Mouse (Mus musculus): ENCODE data around the gene Hist1h2bl. TPM values are rescaled to one million over a fixed set of nuclear protein-coding genes. Genes with fewer than 3 reads are reported as not detected.
"Not testable (repeated sequence)": the region's sequence is repeated elsewhere in the genome, so short reads cannot be mapped to it uniquely, and the experiment has no call there.

Gene Hist1h2bl
- polyA plus RNA-seq, 1 experiment = 18.0 TPM

- peak; percentile 29 to 84 for DNase-seq (ENCODE audit: low read depth in 1 of 2, low spot score in 2 of 2)
- H3K27me3 ChIP-seq (ENCODE audit: control insufficient read depth, insufficient read depth, low read length); H3K4me1 ChIP-seq (ENCODE audit: control insufficient read depth, insufficient read depth, insufficient read length); H3K36me3 ChIP-seq (ENCODE audit: control insufficient read depth, insufficient read depth, low read length): not testable (repeated sequence)
- Histone ChIP-seq H3K4me3 (ENCODE audit: extremely low read depth, insufficient read depth, insufficient read length) (peak within 1 kb of the TSS; percentile 66), H3K27ac (ENCODE audit: insufficient read depth, low read length) (peak within 1 kb of the TSS; percentile 85)
- under 1% methylated on average over 37 of the region's 37 CpGs for WGBS
- peak; percentile 37 for TF ChIP-seq POLR2A (IDR thresholded peaks at IDR 0.05; ENCODE audit: low read depth, low read length)
Observed at GRCm38 (mm10) chr13:21721757-21722372, 5.9 kb upstream of the Hist1h2bl start, which contains the start of gene Hist1h2bm. Hist1h2bm (plus strand) TSS chr13:21722044.

- Histone ChIP-seq H3K27ac (ENCODE audit: insufficient read depth, low read length) (peak overlapping the region; percentile 85), H3K4me3 (ENCODE audit: extremely low read depth, insufficient read depth, insufficient read length) (peak overlapping the region; percentile 66)
- 2% methylated on average over 28 of the region's 44 CpGs for WGBS
- H3K27me3 ChIP-seq (ENCODE audit: control insufficient read depth, insufficient read depth, low read length); H3K4me1 ChIP-seq (ENCODE audit: control insufficient read depth, insufficient read depth, insufficient read length); DNase-seq (ENCODE audit: low read depth in 1 of 2, low spot score in 2 of 2); H3K36me3 ChIP-seq (ENCODE audit: control insufficient read depth, insufficient read depth, low read length): not testable (repeated sequence)
Observed at GRCm38 (mm10) chr13:21721107-21721756, 5.3 kb upstream of the Hist1h2bl start.

GRCm38 (mm10) chr13:21718381-21719080 lies 2.6 kb upstream of the Hist1h2bl start:
- H3K4me3 ChIP-seq (ENCODE audit: extremely low read depth, insufficient read depth, insufficient read length) = peak overlapping the region; percentile 27; the same call in 1 of the 2 replicates
- no peak overlapping the region for H3K27ac ChIP-seq (ENCODE audit: insufficient read depth, low read length)
- TF ChIP-seq POLR2A (IDR thresholded peaks at IDR 0.05; ENCODE audit: low read depth, low read length) (no peak), CTCF (IDR thresholded peaks at IDR 0.05; ENCODE audit: extremely low read depth, insufficient read depth, insufficient read length, insufficient replicate concordance) (no peak)
- H3K4me1 ChIP-seq (ENCODE audit: control insufficient read depth, insufficient read depth, insufficient read length) = peaks cover 9% of the 10 kb centered on the region
- H3K27me3 ChIP-seq (ENCODE audit: control insufficient read depth, insufficient read depth, low read length) = no peaks in the 10 kb centered on the region
- H3K36me3 ChIP-seq (ENCODE audit: control insufficient read depth, insufficient read depth, low read length) = no peaks in the 10 kb centered on the region
- WGBS = 69% methylated on average over 4 of the region's 4 CpGs
- DNase-seq (ENCODE audit: low read depth in 1 of 2, low spot score in 2 of 2) = no peak

DNA sequence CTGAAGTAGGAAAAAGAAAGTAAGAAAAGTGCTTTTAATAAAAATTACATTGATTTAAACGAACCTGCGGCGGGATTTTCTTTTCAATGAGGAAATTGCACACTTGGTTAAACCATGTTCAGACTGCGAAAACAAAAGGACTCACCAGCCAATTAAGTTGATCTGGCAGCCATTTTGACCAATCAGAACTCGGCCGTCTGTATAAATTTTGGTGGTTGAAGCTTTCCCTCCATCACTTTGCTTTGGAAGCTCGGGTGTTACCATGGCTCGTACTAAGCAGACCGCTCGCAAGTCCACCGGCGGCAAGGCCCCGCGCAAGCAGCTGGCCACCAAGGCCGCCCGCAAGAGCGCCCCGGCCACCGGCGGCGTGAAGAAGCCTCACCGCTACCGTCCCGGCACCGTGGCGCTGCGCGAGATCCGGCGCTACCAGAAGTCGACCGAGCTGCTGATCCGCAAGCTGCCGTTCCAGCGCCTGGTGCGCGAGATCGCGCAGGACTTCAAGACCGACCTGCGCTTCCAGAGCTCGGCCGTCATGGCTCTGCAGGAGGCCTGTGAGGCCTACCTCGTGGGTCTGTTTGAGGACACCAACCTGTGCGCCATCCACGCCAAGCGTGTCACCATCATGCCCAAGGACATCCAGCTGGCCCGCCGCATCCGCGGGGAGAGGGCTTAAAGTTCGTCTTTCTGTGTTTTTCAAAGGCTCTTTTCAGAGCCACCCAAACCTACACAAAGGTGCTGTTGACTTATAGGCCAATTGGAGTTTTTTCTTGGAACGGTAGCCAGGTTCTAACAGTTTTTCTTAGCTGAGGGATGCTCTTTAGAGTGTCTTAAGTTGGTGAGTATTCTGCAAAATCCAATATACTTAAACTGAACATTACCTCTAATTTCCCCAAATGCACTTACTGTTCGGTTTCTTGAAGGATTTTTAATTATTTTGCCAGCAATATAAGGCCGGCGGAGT lies 1.7 kb upstream of the Hist1h2bl start, which contains the start of gene Hist1h3h:
Gene Hist1h3h (plus strand): TSS at position 263 of the 961 bp plus-strand sequence.
- H3K27ac ChIP-seq (ENCODE audit: insufficient read depth, low read length) = peak within 1 kb of the TSS; percentile 79
- peak within 1 kb of the TSS; percentile 50 for H3K4me3 ChIP-seq (ENCODE audit: extremely low read depth, insufficient read depth, insufficient read length)
- peak; percentile 55 for TF ChIP-seq POLR2A (IDR thresholded peaks at IDR 0.05; ENCODE audit: low read depth, low read length)
- not testable (repeated sequence) for H3K36me3 ChIP-seq (ENCODE audit: control insufficient read depth, insufficient read depth, low read length); H3K27me3 ChIP-seq (ENCODE audit: control insufficient read depth, insufficient read depth, low read length); H3K4me1 ChIP-seq (ENCODE audit: control insufficient read depth, insufficient read depth, insufficient read length)
- peak; percentile 81 to 83 for DNase-seq (ENCODE audit: low read depth in 1 of 2, low spot score in 2 of 2)
- WGBS = 3% methylated on average over 32 of the region's 56 CpGs

DNA sequence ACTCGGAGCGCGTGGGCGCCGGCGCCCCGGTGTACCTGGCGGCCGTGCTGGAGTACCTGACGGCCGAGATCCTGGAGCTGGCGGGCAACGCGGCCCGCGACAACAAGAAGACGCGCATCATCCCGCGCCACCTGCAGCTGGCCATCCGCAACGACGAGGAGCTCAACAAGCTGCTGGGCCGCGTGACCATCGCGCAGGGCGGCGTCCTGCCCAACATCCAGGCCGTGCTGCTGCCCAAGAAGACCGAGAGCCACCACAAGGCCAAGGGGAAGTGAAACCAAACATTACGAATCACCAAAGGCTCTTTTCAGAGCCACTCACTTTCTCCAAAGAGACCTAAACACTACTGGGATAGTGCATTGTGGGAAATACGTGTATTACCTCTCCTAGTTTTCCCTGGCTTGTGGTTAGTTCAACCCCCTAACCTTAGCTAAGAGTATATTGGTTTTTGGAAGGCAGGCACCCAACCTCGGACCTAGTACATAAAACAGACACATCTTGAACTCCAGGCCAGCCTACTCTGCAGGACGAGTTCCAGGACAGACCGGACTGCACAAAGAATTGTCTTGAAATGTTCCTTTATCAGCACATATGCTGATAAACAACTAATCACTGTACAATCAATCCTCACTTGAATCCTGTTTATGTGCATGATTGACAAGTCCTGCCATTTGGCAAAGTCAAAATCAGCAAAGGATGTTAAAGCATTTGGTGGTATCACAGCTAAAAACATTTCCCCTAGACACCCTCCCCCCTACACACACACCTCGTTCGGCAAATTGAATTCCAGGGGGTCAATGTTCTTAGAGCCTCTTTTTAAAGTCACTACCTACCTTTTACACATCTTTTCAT lies 823 bp upstream of the Hist1h2bl start:
- under 1% methylated on average over 16 of the region's 38 CpGs for WGBS
- not testable (repeated sequence) for H3K4me1 ChIP-seq (ENCODE audit: control insufficient read depth, insufficient read depth, insufficient read length)
- DNase-seq (ENCODE audit: low read depth in 1 of 2, low spot score in 2 of 2) = peak; percentile 24 to 48

More for the DNA sequence above, 823 bp upstream of the Hist1h2bl start:
- H3K36me3 ChIP-seq (ENCODE audit: control insufficient read depth, insufficient read depth, low read length); H3K27me3 ChIP-seq (ENCODE audit: control insufficient read depth, insufficient read depth, low read length): not testable (repeated sequence)
- H3K27ac ChIP-seq (ENCODE audit: insufficient read depth, low read length) = peak overlapping the region; percentile 97
- H3K4me3 ChIP-seq (ENCODE audit: extremely low read depth, insufficient read depth, insufficient read length) = peak overlapping the region; percentile 56

All from spleen, adult 2 months (tissue).